Mouse (Mus musculus) neutrophil, adult 5-6 weeks (primary cell): ENCODE results near the gene Plk4. TPM values are rescaled to one million over a fixed set of nuclear protein-coding genes. Genes with fewer than 3 reads are reported as not detected.

Experiments used
- total RNA-seq: library from RNA; stranded (forward); fragments of 200-1000 nt; gene quantifications from 2 replicates; pipeline ENCODE4 v1.2.3, GENCODE M21; 2017

The Plk4 gene
- total RNA-seq, 1 experiment from 2014 or later, result 16.4 TPM

Other genes with a start within 250 kb of the Plk4 start
- gene Slc25a31, start 91.2 kb upstream of the Plk4 start, total RNA-seq, result 0.25 TPM in 1 of 2 replicates, not detected in the other
- 21.3 and 23.0 TPM in 2 replicates for gene Hspa4l, start 55.5 kb upstream of the Plk4 start, total RNA-seq
- gene Mfsd8, start 46.9 kb downstream of the Plk4 start, total RNA-seq, result 7.9 and 9.1 TPM in 2 replicates
- gene Abhd18, start 47.0 kb downstream of the Plk4 start, total RNA-seq, result 12.5 and 13.0 TPM in 2 replicates
- 0.12 TPM in 1 of 2 replicates, not detected in the other for gene 1700034I23Rik, start 102.5 kb downstream of the Plk4 start, total RNA-seq
- 26.5 and 35.8 TPM in 2 replicates for gene Larp1b, start 149.8 kb downstream of the Plk4 start, total RNA-seq